ENCODE assay signal across 21 mouse cellular contexts in genomic region chr15:100334629-100335028, GRCm38 (mm10). TPM values are rescaled to one million over a fixed set of nuclear protein-coding genes. Genes with fewer than 3 reads are reported as not detected.
"Had no signal": no experiment of that assay in that cellular context is flagged by ENCODE, and none has a peak within 500 bp of the region (broad histone marks: within the 10 kb centered on the region; RNA-seq: fewer than 3 reads in every experiment).

Mettl7a3 (plus strand) TSS chr15:100334929.

- H3K4me3 ChIP-seq: neural tube, embryonic 15.5 days; stomach, embryonic 15.5 days had no signal

- H3K9ac ChIP-seq: neural tube, embryonic 15.5 days; stomach, embryonic 15.5 days had no signal

- H3K4me1 ChIP-seq: stomach, embryonic 15.5 days had no signal

- H3K4me2 ChIP-seq: neural tube, embryonic 15.5 days; stomach, embryonic 15.5 days had no signal

- H3K27ac ChIP-seq: neural tube, embryonic 15.5 days; stomach, embryonic 15.5 days; stomach, postnatal 0 days had no signal

- H3K36me3 ChIP-seq: neural tube, embryonic 15.5 days; stomach, embryonic 15.5 days had no signal

- H3K9me3 ChIP-seq: neural tube, embryonic 15.5 days; stomach, embryonic 15.5 days had no signal

- DNase-seq: retina, postnatal 1 day; right cerebral cortex, adult 18-20 months; right cerebral cortex, postnatal 14 days; right cerebral cortex, postnatal 25 days; right cerebral cortex, postnatal 4 days; spleen, adult 18-20 months; thymus, adult 18-20 months; thymus, adult 2 months; thymus, postnatal 14 days; thymus, postnatal 25 days; thymus, postnatal 36 days; thymus, postnatal 4 days had no signal

- H3K27me3 ChIP-seq: neural tube, embryonic 15.5 days; stomach, embryonic 15.5 days had no signal

RNA-seq across cellular contexts. Expression of gene Mettl7a3, which starts in this region (rescaled TPM):
- total RNA-seq: neutrophil, adult 5-6 weeks had no signal
- polyA plus RNA-seq: small intestine, adult 2 months; stomach, embryonic 14.5 days; stomach, embryonic 15.5 days; stomach, embryonic 16.5 days; stomach, postnatal 0 days; testis, adult 2 months; thymus, postnatal 0 days had no signal
